Comparison of ENCODE assay signal across 27 mouse cellular contexts in genomic region chr9:13310236-13310635, GRCm38 (mm10). TPM values are rescaled to one million over a fixed set of nuclear protein-coding genes. Genes with fewer than 3 reads are reported as not detected.
DNase-seq lines count a peak whose midpoint lies in the region; ATAC-seq lines count a peak whose summit lies in the region.
"Had no signal": no experiment of that assay in that cellular context is flagged by ENCODE, and none has a peak within 500 bp of the region (broad histone marks: within the 10 kb centered on the region; RNA-seq: fewer than 3 reads in every experiment).

No protein-coding gene starts in this region.

- H3K36me3 ChIP-seq in hindbrain, embryonic 13.5 days: no peaks in the 10 kb centered on the region
- no peaks in the 10 kb centered on the region for H3K36me3 ChIP-seq in midbrain, embryonic 10.5 days
- H3K36me3 ChIP-seq in midbrain, embryonic 16.5 days (ENCODE audit: control insufficient read depth, insufficient read depth, low read length): no peaks in the 10 kb centered on the region
- H3K36me3 ChIP-seq: embryonic facial prominence, embryonic 10.5 days; forebrain, embryonic 15.5 days; G1E; heart, embryonic 15.5 days; limb, embryonic 12.5 days had no signal

- no peaks in the 10 kb centered on the region for H3K27me3 ChIP-seq in hindbrain, embryonic 13.5 days
- H3K27me3 ChIP-seq in midbrain, embryonic 10.5 days (ENCODE audit: low read depth, poor library complexity, severe bottlenecking): no peaks in the 10 kb centered on the region
- H3K27me3 ChIP-seq in midbrain, embryonic 16.5 days (ENCODE audit: control insufficient read depth, insufficient read depth, low read depth, low read length): no peaks in the 10 kb centered on the region
- H3K27me3 ChIP-seq: CH12.LX; forebrain, embryonic 15.5 days; heart, embryonic 15.5 days; limb, embryonic 12.5 days; Patski had no signal

- no peaks in the 10 kb centered on the region for H3K9me3 ChIP-seq in hindbrain, embryonic 13.5 days
- no peaks in the 10 kb centered on the region for H3K9me3 ChIP-seq in midbrain, embryonic 10.5 days (replicated peaks)
- no peaks in the 10 kb centered on the region for H3K9me3 ChIP-seq in midbrain, embryonic 16.5 days (replicated peaks; ENCODE audit: control insufficient read depth, low read length, poor library complexity, severe bottlenecking)
- H3K9me3 ChIP-seq: embryonic facial prominence, embryonic 10.5 days; forebrain, embryonic 15.5 days; G1E; heart, embryonic 15.5 days; limb, embryonic 12.5 days had no signal

- ATAC-seq in hindbrain, embryonic 13.5 days (ENCODE audit: low FRiP score): no peak
- ATAC-seq in midbrain, embryonic 16.5 days: peak; percentile 64
- ATAC-seq: forebrain, embryonic 15.5 days; liver, postnatal 0 days; lung, postnatal 0 days; Patski had no signal

- H3K4me2 ChIP-seq in hindbrain, embryonic 13.5 days: no peak overlapping the region
- H3K4me2 ChIP-seq in midbrain, embryonic 16.5 days (ENCODE audit: low read length): no peak overlapping the region
- H3K4me2 ChIP-seq: forebrain, embryonic 15.5 days; heart, embryonic 15.5 days; limb, embryonic 12.5 days; liver, embryonic 11.5 days had no signal

- H3K9ac ChIP-seq in hindbrain, embryonic 13.5 days: 0 out of 2 replicates have a peak overlapping the region, but pooled peaks have one; percentile 36
- H3K9ac ChIP-seq in midbrain, embryonic 16.5 days (ENCODE audit: low read depth, low read length): no peak overlapping the region
- H3K9ac ChIP-seq: forebrain, embryonic 15.5 days; heart, embryonic 15.5 days; limb, embryonic 12.5 days; liver, postnatal 0 days had no signal

- peaks cover 50% of the 10 kb centered on the region for H3K4me1 ChIP-seq in hindbrain, embryonic 13.5 days (replicated peaks)
- H3K4me1 ChIP-seq in midbrain, embryonic 10.5 days: peaks cover 51% of the 10 kb centered on the region
- H3K4me1 ChIP-seq in midbrain, embryonic 16.5 days (ENCODE audit: control insufficient read depth, insufficient read depth, low read length): peaks cover 15% of the 10 kb centered on the region

- WGBS in hindbrain, embryonic 13.5 days: 27% methylated on average over 3 of the region's 3 CpGs
- WGBS in midbrain, embryonic 10.5 days: 36% methylated on average over 3 of the region's 3 CpGs
- WGBS in midbrain, embryonic 16.5 days: 23% methylated on average over 3 of the region's 3 CpGs

- H3K4me3 ChIP-seq in hindbrain, embryonic 13.5 days: no peak overlapping the region
- no peak overlapping the region for H3K4me3 ChIP-seq in midbrain, embryonic 10.5 days
- H3K4me3 ChIP-seq in midbrain, embryonic 16.5 days (ENCODE audit: low read depth, low read length): no peak overlapping the region
- H3K4me3 ChIP-seq: embryonic facial prominence, embryonic 10.5 days; forebrain, embryonic 15.5 days; heart, embryonic 15.5 days; limb, embryonic 12.5 days had no signal

- DNase-seq in kidney, postnatal 10 days: peak; percentile 2
- no peak for DNase-seq in kidney, postnatal 4 days
- DNase-seq in midbrain, embryonic 10.5 days (ENCODE audit: low spot score): no peak
- no peak for DNase-seq in right cerebral cortex, postnatal 4 days
- DNase-seq in gastrocnemius, postnatal 25 days: no peak
- DNase-seq: adrenal gland, adult 2 months; B cell, adult 2 months; cerebellum, adult 11 months; cerebellum, adult 9-11 months; heart, postnatal 36 days; kidney, adult 2 months; layer of hippocampus, postnatal 36 days; liver, postnatal 0 days; thymus, postnatal 25 days had no signal

- H3K27ac ChIP-seq in hindbrain, embryonic 13.5 days: peak overlapping the region; percentile 53
- H3K27ac ChIP-seq in midbrain, embryonic 10.5 days (replicated peaks): peak overlapping the region; percentile 59
- H3K27ac ChIP-seq in midbrain, embryonic 16.5 days (ENCODE audit: low read length): peak overlapping the region; percentile 8
- H3K27ac ChIP-seq: embryonic facial prominence, embryonic 10.5 days; forebrain, embryonic 15.5 days; heart, embryonic 15.5 days; kidney, postnatal 0 days; limb, embryonic 12.5 days; macrophage had no signal

RNA-seq across cellular contexts. Expression of gene Maml2, which starts 12.5 kb away (rescaled TPM):
- polyA plus RNA-seq in hindbrain, embryonic 13.5 days (2015; fragmentation: Nextera tagmentation; extraction: Ambion mirVana): 11.3 and 11.4 TPM in 2 replicates
- polyA plus RNA-seq in midbrain, embryonic 10.5 days (2016; fragmentation: Nextera tagmentation; extraction: Ambion mirVana): 8.6 and 11.5 TPM in 2 replicates
- 9.9 and 10.6 TPM in 2 replicates for polyA plus RNA-seq in midbrain, embryonic 16.5 days (2015; fragmentation: Nextera tagmentation; extraction: Ambion mirVana)
- 1 to 10 TPM; 2.1 to 3.2 TPM for total RNA-seq in gastrocnemius, postnatal 25 days (2021)

Comparison
In these comparisons a context has a peak if more than half of its experiments do, and no peak if none do; other contexts are left out.
1. H3K27ac ChIP-seq: peak in every context shown above with its lines; median percentile 59 in midbrain, embryonic 10.5 days; 53 in hindbrain, embryonic 13.5 days; 8 in midbrain, embryonic 16.5 days.